Mouse (Mus musculus) spleen, adult 2 months (tissue): Measurements from ENCODE around the gene Plekhg1. TPM values are rescaled to one million over a fixed set of nuclear protein-coding genes. Genes with fewer than 3 reads are reported as not detected.

Experiments
- DNase-seq, 2 experiments: peaks; one replicate each; pipeline versions ENCODE4 v3.0.0 to v3.0.0-alpha.2; 2012 to 2021; ENCODE audit warnings: low spot score in 2 of 2, low read depth in 1 of 2
- H3K27ac ChIP-seq: fragments of 200-500 bp; 2 replicates; pipeline ENCODE4 v1.5.1; 2012; ENCODE audit warnings: low read length, inconsistent platforms; ENCODE audit not compliant: insufficient read depth
- H3K27me3 ChIP-seq: fragments of 200-500 bp; 2 replicates; pipeline ENCODE4 v1.6.1; 2012; ENCODE audit warnings: mild to moderate bottlenecking, moderate library complexity, low read length, inconsistent platforms; ENCODE audit not compliant: control insufficient read depth, insufficient read depth
- H3K36me3 ChIP-seq: fragments of 200-500 bp; 2 replicates; pipeline ENCODE4 v1.6.1; 2012; ENCODE audit warnings: mild to moderate bottlenecking, low read length, inconsistent platforms; ENCODE audit not compliant: control insufficient read depth, insufficient read depth
- H3K4me1 ChIP-seq: fragments of 200-500 bp; 2 replicates; pipeline ENCODE4 v1.6.1; 2011; ENCODE audit warnings: inconsistent platforms; ENCODE audit not compliant: control insufficient read depth, insufficient read depth, insufficient read length
- H3K4me3 ChIP-seq: fragments of 200-500 bp; 2 replicates; pipeline ENCODE4 v1.5.1; 2011; ENCODE audit warnings: mild to moderate bottlenecking, inconsistent platforms; ENCODE audit not compliant: insufficient read depth, insufficient read length; ENCODE audit errors: extremely low read depth
- CTCF ChIP-seq: fragments of 200-500 bp; IDR thresholded peaks from 2 replicates; pipeline ENCODE4 v1.5.1; 2011; ENCODE audit warnings: mild to moderate bottlenecking, inconsistent platforms; ENCODE audit not compliant: insufficient read depth, insufficient read length, insufficient replicate concordance; ENCODE audit errors: extremely low read depth
- POLR2A ChIP-seq: fragments of 200-500 bp; IDR thresholded peaks from 2 replicates; pipeline ENCODE4 v1.6.1; 2011; ENCODE audit warnings: low read depth, low read length, inconsistent platforms
- WGBS: fragments of 180-500 bp; shearing (Covaris S2); methylation state at CpG from one replicate; pipeline ENCODE4 v1.1.7; 2018; 5-methylcytosine and 5-hydroxymethylcytosine counted together
- polyA plus RNA-seq: library from polyadenylated mRNA; depleted of rRNA; stranded (reverse); fragments of >200 nt; gene quantifications from 2 replicates; pipeline ENCODE4 v1.2.3, GENCODE M21; 2012

Plekhg1 gene
- polyA plus RNA-seq, 1 experiment, result 2.0 TPM

DNA sequence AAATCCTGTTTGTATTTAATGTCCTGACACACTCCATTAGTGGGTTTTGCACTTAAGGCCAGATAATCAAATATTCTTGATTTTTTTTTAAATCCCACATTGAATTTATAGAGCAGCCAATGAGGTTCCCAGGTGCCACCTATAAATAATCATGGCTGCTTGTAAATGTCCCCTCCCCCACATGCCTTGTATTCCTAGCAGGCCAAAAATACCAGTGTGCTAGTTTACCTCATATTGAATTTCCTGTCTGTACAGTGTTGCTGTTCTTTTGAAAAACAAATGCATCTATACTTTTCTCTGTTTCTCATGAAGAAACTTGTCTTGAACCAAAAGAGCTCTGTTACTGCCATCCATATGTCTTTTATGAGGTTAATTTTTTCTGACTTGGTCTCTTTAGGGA lies 59.3 kb downstream of the Plekhg1 start:
- H3K4me1 ChIP-seq, result no peaks in the 10 kb centered on the region
- no peak overlapping the region for H3K4me3 ChIP-seq
- DNase-seq, result no peak
- TF ChIP-seq POLR2A (no peak), CTCF (no peak)
- H3K27ac ChIP-seq, result no peak overlapping the region
- no peaks in the 10 kb centered on the region for H3K36me3 ChIP-seq
- H3K27me3 ChIP-seq, result no peaks in the 10 kb centered on the region

DNA sequence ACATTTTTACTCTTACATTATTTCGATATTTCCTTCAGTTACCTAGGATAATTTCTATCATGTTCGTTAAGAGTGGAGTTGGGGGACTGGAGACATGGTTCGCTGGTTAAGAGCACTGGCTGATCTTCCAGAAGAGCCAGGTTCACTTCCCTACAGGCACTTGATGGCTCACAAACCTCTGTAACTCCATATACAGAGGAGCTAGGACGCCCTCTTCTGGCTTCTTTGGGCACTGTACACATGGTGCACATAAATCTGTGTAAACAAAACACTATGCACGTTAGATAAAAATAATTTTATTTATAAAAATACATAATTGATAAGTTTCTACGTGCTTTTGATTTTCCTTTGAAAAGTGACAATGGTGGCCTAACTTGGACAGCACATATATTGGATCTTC lies 61.1 kb downstream of the Plekhg1 start:
- WGBS, result 81% methylated on average over 6 of the region's 6 CpGs
- no peak for DNase-seq
- no peak overlapping the region for H3K4me3 ChIP-seq
- no peak overlapping the region for H3K27ac ChIP-seq
- H3K36me3 ChIP-seq, result no peaks in the 10 kb centered on the region
- no peaks in the 10 kb centered on the region for H3K27me3 ChIP-seq
- H3K4me1 ChIP-seq, result no peaks in the 10 kb centered on the region
- TF ChIP-seq CTCF (no peak), POLR2A (no peak)

DNA sequence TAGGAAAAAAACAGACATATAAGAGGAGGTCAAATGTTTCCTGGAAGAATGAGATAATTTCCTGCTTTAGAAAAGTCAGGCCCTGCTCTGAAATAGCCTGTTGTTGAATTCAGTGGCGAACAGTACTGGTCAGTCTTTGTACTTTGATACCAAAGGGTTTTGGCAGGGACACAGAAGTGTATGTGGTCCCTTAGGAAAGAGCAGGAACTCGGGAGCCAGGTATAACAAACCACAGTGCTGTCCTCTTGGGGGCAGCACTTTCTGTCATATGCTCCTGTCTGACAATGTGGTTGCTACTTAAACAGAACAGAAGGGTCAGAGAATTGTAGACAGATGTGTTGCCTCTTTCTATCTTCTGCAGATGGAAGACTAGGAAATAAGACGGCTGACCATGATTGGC lies 65.2 kb downstream of the Plekhg1 start:
- H3K36me3 ChIP-seq, result no peaks in the 10 kb centered on the region
- no peak for DNase-seq
- no peaks in the 10 kb centered on the region for H3K27me3 ChIP-seq
- no peak overlapping the region for H3K4me3 ChIP-seq
- TF ChIP-seq POLR2A (no peak), CTCF (no peak)
- no peak overlapping the region for H3K27ac ChIP-seq
- 67% methylated on average over 3 of the region's 3 CpGs for WGBS
- H3K4me1 ChIP-seq, result no peaks in the 10 kb centered on the region

DNA sequence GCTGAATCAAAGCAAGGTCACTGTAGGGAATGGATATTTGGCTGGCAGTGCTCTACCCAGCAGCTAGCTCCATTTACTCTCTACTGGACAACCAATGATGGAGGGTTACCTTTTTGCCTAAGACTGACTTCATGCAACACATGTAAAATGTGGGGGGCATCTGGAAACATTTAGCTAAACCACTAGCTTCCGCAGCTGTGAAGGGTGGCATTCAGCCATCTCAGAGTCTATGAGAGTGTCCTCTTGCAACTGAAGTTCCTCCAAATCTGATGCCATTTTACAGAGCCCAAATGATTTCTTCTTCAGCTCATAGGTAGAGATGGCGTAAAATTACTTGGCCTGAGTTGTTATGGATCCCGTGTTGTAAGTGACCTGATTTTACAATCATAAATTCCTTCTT lies 67.8 kb downstream of the Plekhg1 start:
- WGBS, result 90% methylated on average over 3 of the region's 3 CpGs
- no peak overlapping the region for H3K27ac ChIP-seq
- H3K36me3 ChIP-seq, result no peaks in the 10 kb centered on the region
- H3K27me3 ChIP-seq, result no peaks in the 10 kb centered on the region
- H3K4me1 ChIP-seq, result no peaks in the 10 kb centered on the region
- TF ChIP-seq POLR2A (no peak), CTCF (no peak)
- H3K4me3 ChIP-seq, result no peak overlapping the region
- DNase-seq, result no peak

DNA sequence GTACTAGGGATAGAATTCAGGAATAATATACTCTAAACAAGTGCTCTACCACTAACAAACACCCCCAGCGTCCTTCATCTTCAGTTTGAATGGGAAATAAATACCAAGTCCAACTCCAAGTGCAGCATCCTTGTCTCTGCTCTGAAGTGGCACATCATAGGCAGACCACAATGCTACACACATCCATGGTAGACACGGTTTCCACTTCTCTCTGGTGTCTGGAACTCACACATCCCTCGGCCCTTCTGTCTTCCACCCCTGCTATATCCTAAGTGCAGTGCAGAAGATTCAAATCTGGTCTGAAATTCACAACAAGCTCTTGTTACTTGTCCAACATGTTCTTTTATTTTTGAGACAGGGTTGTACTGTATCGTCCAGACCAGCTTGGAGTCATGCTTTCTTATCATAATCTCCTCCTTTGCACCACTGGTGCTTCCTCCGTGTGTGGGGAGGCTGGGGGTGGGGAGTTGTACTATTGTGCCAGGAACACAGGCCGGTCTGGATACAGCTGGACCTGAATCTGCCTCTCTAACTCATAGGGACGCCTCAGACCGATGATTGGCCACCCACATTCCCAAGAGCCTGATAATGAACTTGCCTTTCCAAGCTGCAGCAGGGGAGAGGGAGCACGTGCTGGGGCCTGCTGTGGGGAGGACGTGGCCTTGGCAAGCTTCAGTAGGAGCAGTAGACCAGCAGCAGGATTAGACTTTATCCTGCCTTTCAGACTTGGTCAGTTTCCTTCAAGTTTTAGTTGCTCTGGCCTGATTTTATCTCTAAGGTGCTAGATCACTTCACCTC lies 70.5 kb downstream of the Plekhg1 start:
- no peak for TF ChIP-seq POLR2A
- Histone ChIP-seq H3K27me3 (no peaks in the 10 kb centered on the region), H3K4me1 (no peaks in the 10 kb centered on the region), H3K4me3 (no peak overlapping the region), H3K27ac (no peak overlapping the region), H3K36me3 (no peaks in the 10 kb centered on the region)
- 78% methylated on average over 10 of the region's 10 CpGs for WGBS
- DNase-seq, result no peak

DNA sequence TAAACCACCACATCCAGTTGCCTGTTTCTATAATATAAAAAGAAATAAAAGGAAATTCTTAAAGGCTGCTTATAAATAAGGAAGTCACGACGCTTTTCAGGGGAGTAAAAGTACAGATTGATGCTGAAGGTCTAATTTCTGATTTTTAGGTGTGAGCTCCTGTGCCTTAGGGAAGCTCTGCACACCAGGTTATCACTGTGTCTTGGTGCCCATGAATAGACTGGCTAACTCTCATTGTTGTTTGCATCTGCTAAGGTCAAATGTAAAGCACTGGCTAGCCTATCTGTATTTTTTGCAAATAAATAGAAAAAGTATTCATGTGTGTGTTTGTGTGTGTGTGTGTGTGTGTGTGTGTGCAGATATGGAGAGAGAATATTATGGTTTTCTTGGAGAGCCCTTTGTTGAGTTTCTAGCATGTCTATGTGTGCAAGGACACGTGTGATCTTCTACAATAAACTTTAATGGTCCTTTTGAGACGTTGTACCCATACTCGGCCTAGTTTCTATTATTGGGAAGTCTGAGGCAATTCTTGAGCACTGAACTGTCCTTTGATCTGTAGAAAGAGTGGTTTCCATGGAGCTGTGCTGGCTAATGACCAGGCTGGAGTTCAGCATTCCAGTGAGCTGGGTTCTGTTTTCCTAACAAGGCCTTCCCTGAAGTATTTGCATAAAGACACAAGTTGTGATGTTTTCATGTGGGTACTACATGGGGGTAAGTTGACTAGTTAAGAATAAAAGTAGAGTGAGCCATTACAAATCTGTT lies 79.0 kb downstream of the Plekhg1 start:
- WGBS, result 86% methylated on average over 5 of the region's 5 CpGs
- no peak overlapping the region for H3K4me3 ChIP-seq
- TF ChIP-seq POLR2A (no peak), CTCF (no peak)
- no peaks in the 10 kb centered on the region for H3K4me1 ChIP-seq
- H3K27me3 ChIP-seq, result no peaks in the 10 kb centered on the region
- DNase-seq, result no peak
- no peak overlapping the region for H3K27ac ChIP-seq
- no peaks in the 10 kb centered on the region for H3K36me3 ChIP-seq

DNA sequence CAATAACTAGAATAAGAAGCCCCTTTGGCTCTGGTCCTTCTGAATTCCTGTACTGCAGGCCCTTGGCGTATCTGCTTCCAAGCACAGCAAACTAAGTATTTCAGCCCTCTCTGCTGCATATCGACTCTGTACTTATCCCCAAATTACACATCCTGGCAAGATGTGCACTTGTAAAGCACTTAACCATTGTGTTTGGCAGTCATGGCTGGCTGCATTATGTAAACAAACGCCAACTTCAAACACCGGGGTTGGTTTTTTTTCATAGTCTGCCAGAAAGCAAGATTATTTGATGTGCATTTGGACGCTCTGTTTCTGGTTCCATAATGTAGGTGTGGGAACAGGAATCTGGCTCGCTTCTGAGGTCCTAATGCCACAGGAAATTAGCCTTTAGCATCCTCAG lies 83.7 kb downstream of the Plekhg1 start:
- no peaks in the 10 kb centered on the region for H3K36me3 ChIP-seq
- no peak for DNase-seq
- H3K27me3 ChIP-seq, result no peaks in the 10 kb centered on the region
- no peaks in the 10 kb centered on the region for H3K4me1 ChIP-seq
- 84% methylated on average over 6 of the region's 6 CpGs for WGBS
- H3K4me3 ChIP-seq, result no peak overlapping the region
- H3K27ac ChIP-seq, result no peak overlapping the region
- TF ChIP-seq CTCF, result no peak
- TF ChIP-seq POLR2A, result no peak
